ENCODE assay signal across 13 mouse cellular contexts in genomic region chr10:53429539-53430344, GRCm38 (mm10). TPM values are rescaled to one million over a fixed set of nuclear protein-coding genes. Genes with fewer than 3 reads are reported as not detected.
DNase-seq lines count a peak whose midpoint lies in the region; ATAC-seq and TF ChIP-seq lines count a peak whose summit lies in the region.
"Had no signal": no experiment of that assay in that cellular context is flagged by ENCODE, and none has a peak within 500 bp of the region (broad histone marks: within the 10 kb centered on the region; RNA-seq: fewer than 3 reads in every experiment).

No protein-coding gene starts in this region.

- H3K27ac ChIP-seq in kidney, embryonic 16.5 days (ENCODE audit: low read length) = no peak overlapping the region
- H3K27ac ChIP-seq in embryonic facial prominence, embryonic 14.5 days (replicated peaks; ENCODE audit: low read depth, low read length) = no peak overlapping the region
- H3K27ac ChIP-seq in midbrain, embryonic 15.5 days = peak overlapping the region; percentile 56; the same call in 1 of the 2 replicates
- H3K27ac ChIP-seq in intestine, postnatal 0 days (ENCODE audit: low read depth, low read length) = no peak overlapping the region
- H3K27ac ChIP-seq: macrophage had no signal

- peaks cover 18% of the 10 kb centered on the region for H3K4me1 ChIP-seq in kidney, embryonic 16.5 days (ENCODE audit: insufficient read depth, low read length)
- peaks cover 21% of the 10 kb centered on the region for H3K4me1 ChIP-seq in embryonic facial prominence, embryonic 14.5 days (ENCODE audit: control insufficient read depth, insufficient read depth, low read length)
- H3K4me1 ChIP-seq in midbrain, embryonic 15.5 days = peaks cover 18% of the 10 kb centered on the region
- H3K4me1 ChIP-seq in intestine, postnatal 0 days (replicated peaks; ENCODE audit: control insufficient read depth, insufficient read depth, low read length) = no peaks in the 10 kb centered on the region

- 0 out of 2 replicates have a peak, but pooled peaks have one; percentile 24 for ATAC-seq in kidney, embryonic 16.5 days (ENCODE audit: low FRiP score, low TSS enrichment)
- peak; percentile 75 for ATAC-seq in embryonic facial prominence, embryonic 14.5 days (ENCODE audit: low read depth)
- peak; percentile 86 for ATAC-seq in midbrain, embryonic 15.5 days (replicated peaks)
- ATAC-seq in intestine, postnatal 0 days = no peak
- ATAC-seq: activated CD4-positive, CD25-positive, alpha-beta regulatory T cell, adult 4 months had no signal

- H3K4me2 ChIP-seq in kidney, embryonic 16.5 days (replicated peaks; ENCODE audit: low read depth, low read length) = no peak overlapping the region
- no peak overlapping the region for H3K4me2 ChIP-seq in embryonic facial prominence, embryonic 14.5 days (ENCODE audit: low read depth, low read length)
- no peak overlapping the region for H3K4me2 ChIP-seq in midbrain, embryonic 15.5 days
- no peak overlapping the region for H3K4me2 ChIP-seq in intestine, postnatal 0 days (replicated peaks; ENCODE audit: low read depth)
- H3K4me2 ChIP-seq: heart, embryonic 11.5 days had no signal

- no peaks in the 10 kb centered on the region for H3K27me3 ChIP-seq in kidney, embryonic 16.5 days (ENCODE audit: insufficient read depth, low read length)
- H3K27me3 ChIP-seq in embryonic facial prominence, embryonic 14.5 days (replicated peaks; ENCODE audit: control insufficient read depth, insufficient read depth, low read length) = no peaks in the 10 kb centered on the region
- H3K27me3 ChIP-seq in midbrain, embryonic 15.5 days (replicated peaks) = no peaks in the 10 kb centered on the region
- H3K27me3 ChIP-seq in intestine, postnatal 0 days (replicated peaks; ENCODE audit: control insufficient read depth, insufficient read depth, low read length) = no peaks in the 10 kb centered on the region

- no peak overlapping the region for H3K9ac ChIP-seq in kidney, embryonic 16.5 days (replicated peaks; ENCODE audit: low read length)
- no peak overlapping the region for H3K9ac ChIP-seq in embryonic facial prominence, embryonic 14.5 days (ENCODE audit: low read depth, low read length)
- H3K9ac ChIP-seq in midbrain, embryonic 15.5 days = no peak overlapping the region
- no peak overlapping the region for H3K9ac ChIP-seq in intestine, postnatal 0 days (ENCODE audit: low read depth, low read length)

- WGBS in kidney, embryonic 16.5 days = 58% methylated on average over 7 of the region's 7 CpGs
- WGBS in embryonic facial prominence, embryonic 14.5 days = 27% methylated on average over 7 of the region's 7 CpGs
- 40% methylated on average over 7 of the region's 7 CpGs for WGBS in midbrain, embryonic 15.5 days
- 64% methylated on average over 7 of the region's 7 CpGs for WGBS in intestine, postnatal 0 days

- no peaks in the 10 kb centered on the region for H3K9me3 ChIP-seq in kidney, embryonic 16.5 days (ENCODE audit: low read length)
- 0 out of 2 replicates have a peak, but pooled peaks cover 5% of the 10 kb centered on the region for H3K9me3 ChIP-seq in embryonic facial prominence, embryonic 14.5 days (ENCODE audit: control insufficient read depth, low read length)
- no peaks in the 10 kb centered on the region for H3K9me3 ChIP-seq in midbrain, embryonic 15.5 days
- H3K9me3 ChIP-seq in intestine, postnatal 0 days (ENCODE audit: control insufficient read depth) = no peaks in the 10 kb centered on the region

- H3K4me3 ChIP-seq in kidney, embryonic 16.5 days (ENCODE audit: low read length) = no peak overlapping the region
- H3K4me3 ChIP-seq in embryonic facial prominence, embryonic 14.5 days (ENCODE audit: low read depth, low read length) = no peak overlapping the region
- H3K4me3 ChIP-seq in midbrain, embryonic 15.5 days = no peak overlapping the region
- H3K4me3 ChIP-seq in intestine, postnatal 0 days (ENCODE audit: low read depth, low read length) = no peak overlapping the region
- H3K4me3 ChIP-seq: erythroblast, embryonic 14.5 days had no signal

- no peak for TF ChIP-seq CTCF in intestine, postnatal 0 days (IDR thresholded peaks at IDR 0.05; ENCODE audit: low read depth)

- H3K36me3 ChIP-seq in kidney, embryonic 16.5 days (ENCODE audit: insufficient read depth, low read length) = no peaks in the 10 kb centered on the region
- no peaks in the 10 kb centered on the region for H3K36me3 ChIP-seq in embryonic facial prominence, embryonic 14.5 days (ENCODE audit: control insufficient read depth, insufficient read depth, low read length)
- H3K36me3 ChIP-seq in midbrain, embryonic 15.5 days (replicated peaks) = no peaks in the 10 kb centered on the region
- no peaks in the 10 kb centered on the region for H3K36me3 ChIP-seq in intestine, postnatal 0 days (ENCODE audit: control insufficient read depth, insufficient read depth)

- DNase-seq in kidney, postnatal 10 days = no peak
- DNase-seq in embryonic facial prominence, embryonic 14.5 days (ENCODE audit: low spot score) = peak; percentile 69
- peak; percentile 43 for DNase-seq in forelimb bud, embryonic 11.5 days (ENCODE audit: low read depth, low spot score)
- DNase-seq in right cerebral cortex, postnatal 10 days (ENCODE audit: low spot score in 2 of 2) = no peak
- DNase-seq: cerebellum, adult 11-12 months; thymus, adult 2 months had no signal

RNA-seq across cellular contexts. Expression of gene Cep85l, which starts 50.0 kb away (rescaled TPM):
- 2.8 and 3.0 TPM in 2 replicates for polyA plus RNA-seq in kidney, embryonic 16.5 days (2015; fragmentation: Nextera tagmentation; extraction: Ambion mirVana)
- polyA plus RNA-seq in embryonic facial prominence, embryonic 14.5 days (2014; fragmentation: Nextera tagmentation; extraction: Ambion mirVana) = 6.9 and 7.3 TPM in 2 replicates
- polyA plus RNA-seq in midbrain, embryonic 15.5 days (2015; fragmentation: Nextera tagmentation; extraction: Ambion mirVana) = 4.9 and 6.6 TPM in 2 replicates
- 1.5 and 1.9 TPM in 2 replicates for polyA plus RNA-seq in intestine, postnatal 0 days (2015; fragmentation: Nextera tagmentation; extraction: Ambion mirVana)

Comparison
In these comparisons a context has a peak if more than half of its experiments do, and no peak if none do; other contexts are left out.
1. DNase-seq: peak in embryonic facial prominence, embryonic 14.5 days (single experiment) and forelimb bud, embryonic 11.5 days (single experiment); none in kidney, postnatal 10 days (single experiment) and right cerebral cortex, postnatal 10 days (0 of 2).